Mouse (Mus musculus) liver, embryonic 14.5 days (tissue): ENCODE results near the gene Alg14.

ENCODE experiments used
- CTCF ChIP-seq: IDR thresholded peaks from 2 replicates; pipeline ENCODE4 v1.5.1; 2016; ENCODE audit warnings: antibody characterized with exemption, low read depth, control low read depth
- EP300 ChIP-seq: IDR thresholded peaks from 2 replicates; pipeline ENCODE4 v1.6.1; 2016; ENCODE audit warnings: antibody characterized with exemption, low read depth

GRCm38 (mm10) chr3:121285219-121285618, 6.4 kb upstream of the Alg14 start:
- TF ChIP-seq CTCF (no peak), EP300 (no peak)
